Mouse (Mus musculus) myocyte (in vitro differentiated cells): ENCODE results near the gene Apoa5.

Experiments used
- CEBPB ChIP-seq: IDR thresholded peaks from 2 replicates; pipeline ENCODE4 v1.6.1; 2011; ENCODE audit warnings: mild to moderate bottlenecking, moderate library complexity; ENCODE audit not compliant: poor library complexity, insufficient read depth, severe bottlenecking
- E2F4 ChIP-seq: IDR thresholded peaks from one replicate; pipeline ENCODE4 v1.6.1; 2011; ENCODE audit warnings: mild to moderate bottlenecking, control low read depth, moderate library complexity; ENCODE audit not compliant: insufficient read depth
- MAX ChIP-seq: IDR thresholded peaks from one replicate; pipeline ENCODE4 v1.6.1; 2011; ENCODE audit warnings: low read depth, mild to moderate bottlenecking, control low read depth
- MYOG ChIP-seq, 3 experiments: IDR thresholded peaks; one replicate each; pipeline ENCODE4 v1.6.1; 2011; ENCODE audit warnings: control low read depth in 2 of 3, low read depth in 2 of 3, mild to moderate bottlenecking in 2 of 3; ENCODE audit not compliant: insufficient read length in 2 of 3, control insufficient read depth in 1 of 3, insufficient read depth in 1 of 3
- POLR2A ChIP-seq: IDR thresholded peaks from one replicate; pipeline ENCODE4 v1.6.1; 2011; ENCODE audit warnings: low read depth, mild to moderate bottlenecking, control low read depth, moderate library complexity; ENCODE audit not compliant: insufficient read length
- POLR2AphosphoS2 ChIP-seq: IDR thresholded peaks from one replicate; pipeline ENCODE4 v1.6.1; 2011; ENCODE audit warnings: low read depth, control low read depth; ENCODE audit not compliant: insufficient read length
- SRF ChIP-seq: IDR thresholded peaks from one replicate; pipeline ENCODE4 v1.6.1; 2011; ENCODE audit warnings: low read depth; ENCODE audit not compliant: control insufficient read depth, insufficient read length
- TCF12 ChIP-seq: IDR thresholded peaks from one replicate; pipeline ENCODE4 v1.6.1; 2011; ENCODE audit warnings: mild to moderate bottlenecking, control low read depth; ENCODE audit not compliant: poor library complexity, insufficient read depth, severe bottlenecking
- TCF3 ChIP-seq: IDR thresholded peaks from one replicate; pipeline ENCODE4 v1.6.1; 2011; ENCODE audit warnings: low read depth, control low read depth; ENCODE audit not compliant: insufficient read length
- USF1 ChIP-seq: IDR thresholded peaks from one replicate; pipeline ENCODE4 v1.6.1; 2011; ENCODE audit warnings: low read depth, mild to moderate bottlenecking, control low read depth, moderate library complexity

DNA sequence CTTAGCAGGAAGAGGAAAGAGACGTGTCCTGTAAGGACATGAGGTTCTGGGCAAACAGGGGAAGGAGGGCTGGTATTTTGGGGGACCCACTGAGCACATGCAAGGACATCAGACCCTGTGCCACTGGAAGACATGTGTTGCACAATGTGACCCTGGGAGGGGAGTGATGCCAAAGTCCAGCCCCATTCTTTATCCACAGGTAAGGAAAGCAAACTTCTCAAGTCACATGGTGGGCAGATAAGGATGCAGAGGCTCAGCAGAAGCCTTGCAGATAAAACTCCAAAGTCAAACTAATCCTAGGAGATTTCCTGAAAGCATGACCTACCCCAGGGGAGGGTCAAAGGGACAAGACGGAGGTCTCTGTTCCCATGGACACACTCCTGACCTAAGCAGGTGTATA lies 26.6 kb upstream of the Apoa5 start:
- TF ChIP-seq MAX (no peak), POLR2A (no peak), USF1 (no peak), E2F4 (no peak), CEBPB (no peak), MYOG (IDR thresholded peaks at IDR 0.05; ENCODE audit: control insufficient read depth in 1 of 3, insufficient read depth in 1 of 3, insufficient read length in 2 of 3, low read depth in 2 of 3) (no peak), SRF (no peak), TCF12 (no peak), POLR2AphosphoS2 (no peak), TCF3 (no peak)
